Mouse (Mus musculus) midbrain, embryonic 15.5 days (tissue): ENCODE data around the gene Hk3. TPM values are rescaled to one million over a fixed set of nuclear protein-coding genes. Genes with fewer than 3 reads are reported as not detected.

Source experiments
- ATAC-seq: fragments of 200-750 bp; cut with Nextera tagmentation; replicated peaks from 2 replicates; pipeline ENCODE4 v1.8.0; 2017; ENCODE audit warnings: moderate TSS enrichment
- H3K27ac ChIP-seq: fragments of 300-500 bp; sonication (generic); 2 replicates; pipeline ENCODE4 v1.5.1; 2015; ENCODE audit warnings: mild to moderate bottlenecking, inconsistent platforms
- H3K27me3 ChIP-seq: fragments of 300-500 bp; sonication (generic); replicated peaks from 2 replicates; pipeline ENCODE4 v1.6.1; 2015; ENCODE audit warnings: inconsistent platforms
- H3K36me3 ChIP-seq: fragments of 300-500 bp; sonication (generic); replicated peaks from 2 replicates; pipeline ENCODE4 v1.6.1; 2015; ENCODE audit warnings: inconsistent platforms
- H3K4me1 ChIP-seq: fragments of 300-500 bp; sonication (generic); 2 replicates; pipeline ENCODE4 v1.6.1; 2015; ENCODE audit warnings: inconsistent platforms
- H3K4me2 ChIP-seq: fragments of 300-500 bp; sonication (generic); 2 replicates; pipeline ENCODE4 v1.6.1; 2015; ENCODE audit warnings: inconsistent platforms, mild to moderate bottlenecking, moderate library complexity
- H3K4me3 ChIP-seq: fragments of 300-500 bp; sonication (generic); 2 replicates; pipeline ENCODE4 v1.5.1; 2015; ENCODE audit warnings: mild to moderate bottlenecking, inconsistent platforms
- H3K9ac ChIP-seq: fragments of 300-500 bp; sonication (generic); 2 replicates; pipeline ENCODE4 v1.6.1; 2015; ENCODE audit warnings: mild to moderate bottlenecking, inconsistent platforms
- H3K9me3 ChIP-seq: fragments of 300-500 bp; sonication (generic); 2 replicates; pipeline ENCODE4 v1.6.1; 2016; ENCODE audit warnings: inconsistent platforms
- WGBS: fragments of 180-500 bp; shearing (Covaris S2); methylation state at CpG from one replicate; pipeline ENCODE4 v1.1.7; 2015; ENCODE audit warnings: mixed read lengths; 5-methylcytosine and 5-hydroxymethylcytosine counted together
- polyA plus RNA-seq: library from polyadenylated mRNA; unstranded; fragments of >200 nt; fragmentation: Nextera tagmentation; extraction: Ambion mirVana; gene quantifications from 2 replicates; pipeline ENCODE4 v1.2.1, GENCODE M21; 2015

Gene Hk3
- polyA plus RNA-seq, 1 experiment from 2014 or later, result 1.3 TPM

DNA sequence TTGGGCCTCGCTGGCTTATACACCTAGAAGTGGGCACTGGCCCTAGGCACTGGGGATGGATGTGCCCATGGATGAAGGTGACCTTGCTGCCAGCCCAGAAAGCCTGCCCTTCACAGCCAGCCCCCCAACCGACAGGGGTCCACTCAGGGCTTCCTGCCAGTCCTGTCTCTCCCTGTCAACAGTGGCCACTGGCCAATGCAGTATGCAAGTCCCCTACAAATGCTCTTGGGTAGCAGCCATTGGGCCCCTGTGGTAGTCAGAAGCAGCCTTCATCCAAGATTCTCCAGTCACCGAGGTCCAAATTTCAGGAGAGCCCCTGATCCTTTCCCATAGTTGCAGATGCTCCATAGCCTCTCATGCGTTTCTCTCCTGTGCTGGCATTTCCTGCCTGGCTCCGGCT is 52.5 kb downstream of the Hk3 start:
- H3K4me3 ChIP-seq, result no peak overlapping the region
- H3K4me2 ChIP-seq, result no peak overlapping the region
- no peaks in the 10 kb centered on the region for H3K36me3 ChIP-seq
- H3K9me3 ChIP-seq, result no peaks in the 10 kb centered on the region
- peaks cover 49% of the 10 kb centered on the region for H3K4me1 ChIP-seq
- H3K27me3 ChIP-seq, result peaks cover 4% of the 10 kb centered on the region; the same call in 1 of the 2 replicates
- WGBS, result 71% methylated on average over 5 of the region's 5 CpGs
- no peak for ATAC-seq
- H3K27ac ChIP-seq, result 0 out of 2 replicates have a peak overlapping the region, but pooled peaks have one; percentile 30
- H3K9ac ChIP-seq, result no peak overlapping the region

DNA sequence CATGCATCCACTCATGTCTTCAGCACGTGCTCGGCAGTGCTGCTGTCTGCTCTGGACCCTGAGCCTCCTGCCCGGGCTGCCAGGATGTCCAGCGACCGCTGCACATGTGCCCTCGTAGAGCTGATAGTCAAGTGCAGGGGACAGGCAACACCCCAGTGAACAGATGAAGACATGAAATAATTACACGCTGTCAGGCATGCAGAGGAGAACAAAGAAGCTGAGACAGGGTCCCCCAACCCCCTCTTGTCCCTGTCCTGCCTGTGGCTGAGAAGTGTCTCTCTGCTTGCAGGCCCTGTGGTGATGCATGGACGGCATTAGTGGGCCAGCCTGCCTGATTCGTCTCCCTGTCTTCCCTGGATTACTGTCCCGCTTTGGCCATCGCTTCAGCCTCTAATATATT is 53.7 kb downstream of the Hk3 start:
- Histone ChIP-seq H3K27me3 (peaks cover 2% of the 10 kb centered on the region; the same call in 1 of the 2 replicates), H3K4me3 (no peak overlapping the region)
- no peak for ATAC-seq

DNA sequence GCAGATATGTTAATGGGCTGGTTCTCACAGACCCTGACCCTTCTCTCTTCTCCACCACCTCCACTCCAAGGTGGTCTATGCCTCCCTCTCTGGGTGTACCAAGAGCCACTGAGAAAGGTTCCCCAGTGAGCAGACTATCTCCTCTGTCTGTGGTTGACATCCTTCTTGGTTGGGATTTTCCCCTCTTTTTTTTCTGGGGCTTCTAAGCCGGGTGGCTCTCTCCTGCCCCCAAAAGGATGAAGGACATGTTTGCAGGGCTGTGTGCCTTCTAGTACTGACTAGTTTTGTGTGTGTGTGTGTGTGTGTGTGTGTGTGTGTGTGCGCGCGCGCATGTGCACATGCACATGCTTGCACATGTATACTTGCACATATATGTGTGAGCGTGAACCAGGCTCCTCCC is 55.9 kb downstream of the Hk3 start:
- Histone ChIP-seq H3K4me3 (no peak overlapping the region), H3K27me3 (no peaks in the 10 kb centered on the region; the same call in 1 of the 2 replicates), H3K36me3 (no peaks in the 10 kb centered on the region), H3K9ac (no peak overlapping the region), H3K27ac (no peak overlapping the region), H3K4me1 (peaks cover 54% of the 10 kb centered on the region), H3K4me2 (no peak overlapping the region), H3K9me3 (no peaks in the 10 kb centered on the region)
- ATAC-seq, result no peak
- 97% methylated on average over 6 of the region's 6 CpGs for WGBS

More for the DNA sequence above, 53.7 kb downstream of the Hk3 start:
- WGBS, result 29% methylated on average over 11 of the region's 11 CpGs
- Histone ChIP-seq H3K4me1 (peaks cover 55% of the 10 kb centered on the region), H3K27ac (peak overlapping the region; percentile 30; the same call in 1 of the 2 replicates), H3K9ac (no peak overlapping the region), H3K36me3 (no peaks in the 10 kb centered on the region), H3K9me3 (no peaks in the 10 kb centered on the region), H3K4me2 (no peak overlapping the region)

DNA sequence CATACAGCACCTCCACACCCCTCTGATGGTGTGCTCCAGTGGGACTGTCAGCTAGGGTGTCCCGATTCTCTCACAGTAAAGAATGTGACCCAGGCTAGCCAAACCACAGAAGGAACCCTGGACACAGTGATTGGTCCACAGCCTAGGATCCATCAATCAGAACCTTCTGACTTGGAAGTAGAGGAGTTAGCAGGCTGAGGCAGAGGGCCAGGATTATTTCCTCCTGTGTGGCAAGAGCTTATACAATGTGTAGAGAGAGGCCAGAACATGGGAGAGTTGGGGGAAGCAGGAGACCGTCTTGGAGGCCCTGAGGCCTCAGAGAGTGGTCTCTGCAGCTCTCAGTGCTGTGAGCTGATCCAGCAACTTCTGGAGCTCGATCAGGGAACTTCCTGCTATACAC is 60.7 kb downstream of the Hk3 start:
- H3K4me2 ChIP-seq, result no peak overlapping the region
- H3K27me3 ChIP-seq, result 0 out of 2 replicates have a peak, but pooled peaks cover 7% of the 10 kb centered on the region
- ATAC-seq, result no peak
- no peaks in the 10 kb centered on the region for H3K36me3 ChIP-seq
- H3K9ac ChIP-seq, result no peak overlapping the region
- no peak overlapping the region for H3K27ac ChIP-seq
- 86% methylated on average over 3 of the region's 3 CpGs for WGBS
- peaks cover 52% of the 10 kb centered on the region for H3K4me1 ChIP-seq
- no peaks in the 10 kb centered on the region for H3K9me3 ChIP-seq
- no peak overlapping the region for H3K4me3 ChIP-seq

DNA sequence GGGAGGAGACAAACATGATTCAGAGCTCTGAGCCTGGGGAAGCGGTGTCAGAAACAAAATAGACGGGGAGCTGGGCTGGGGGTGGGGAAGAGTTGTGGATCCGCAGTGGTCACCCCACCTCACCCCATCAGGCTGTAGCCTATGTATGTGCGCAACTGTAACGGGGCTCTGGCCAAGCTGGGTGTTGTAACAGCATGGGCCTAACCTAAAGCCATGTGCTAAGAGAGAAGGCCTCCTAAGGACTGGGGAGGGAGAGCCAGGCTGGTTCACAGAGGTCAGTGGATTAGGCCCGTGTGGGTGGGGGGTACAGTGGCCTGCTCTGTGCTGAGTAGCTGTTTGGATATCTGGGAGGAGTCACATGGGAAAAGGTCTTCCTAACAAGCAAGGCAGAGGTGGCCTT is 61.3 kb downstream of the Hk3 start:
- Histone ChIP-seq H3K27ac (peak overlapping the region; percentile 32; the same call in 1 of the 2 replicates), H3K9ac (no peak overlapping the region)

DNA sequence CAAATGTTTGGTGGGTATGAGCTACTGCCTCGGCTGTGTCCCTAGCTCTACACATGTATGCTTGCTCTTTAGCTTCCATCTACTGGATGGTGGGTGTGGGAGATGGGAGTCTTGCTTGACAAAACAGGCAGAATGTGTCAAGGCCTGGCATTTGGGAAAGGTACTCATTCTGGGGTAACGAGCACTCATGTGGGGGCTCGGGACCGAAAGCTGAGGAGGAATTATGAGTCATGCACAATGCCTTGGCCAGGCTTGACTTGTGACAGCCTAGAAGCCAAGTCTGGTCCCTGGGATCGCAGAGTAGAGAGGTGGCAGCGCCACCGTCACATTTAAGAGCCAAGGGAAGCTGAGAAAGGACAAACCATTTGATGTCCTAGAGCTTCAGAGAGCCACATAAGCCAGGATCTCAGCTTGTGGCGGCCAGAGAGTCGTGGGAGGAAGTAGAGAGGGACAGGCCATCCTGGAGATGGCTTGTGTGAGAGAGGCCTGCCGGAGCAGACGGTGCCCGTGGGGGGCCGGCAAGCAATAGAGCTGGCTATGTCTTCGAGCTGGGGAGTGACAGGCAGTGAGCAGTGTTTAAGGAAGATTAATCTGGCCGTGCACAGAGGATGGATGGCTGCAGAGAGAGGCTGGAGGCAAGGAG is 62.0 kb downstream of the Hk3 start:
- Histone ChIP-seq H3K9me3 (no peaks in the 10 kb centered on the region), H3K4me1 (peaks cover 53% of the 10 kb centered on the region), H3K4me3 (no peak overlapping the region), H3K9ac (no peak overlapping the region), H3K4me2 (no peak overlapping the region), H3K27me3 (peaks cover 12% of the 10 kb centered on the region; the same call in 1 of the 2 replicates), H3K36me3 (no peaks in the 10 kb centered on the region), H3K27ac (peak overlapping the region; percentile 32; the same call in 1 of the 2 replicates)
- WGBS, result 41% methylated on average over 15 of the region's 15 CpGs
- ATAC-seq, result no peak

More for the DNA sequence above, 61.3 kb downstream of the Hk3 start:
- Histone ChIP-seq H3K9me3 (no peaks in the 10 kb centered on the region), H3K27me3 (peaks cover 8% of the 10 kb centered on the region; the same call in 1 of the 2 replicates), H3K4me2 (no peak overlapping the region), H3K36me3 (no peaks in the 10 kb centered on the region), H3K4me3 (no peak overlapping the region), H3K4me1 (peaks cover 57% of the 10 kb centered on the region)
- no peak for ATAC-seq
- 57% methylated on average over 6 of the region's 6 CpGs for WGBS

DNA sequence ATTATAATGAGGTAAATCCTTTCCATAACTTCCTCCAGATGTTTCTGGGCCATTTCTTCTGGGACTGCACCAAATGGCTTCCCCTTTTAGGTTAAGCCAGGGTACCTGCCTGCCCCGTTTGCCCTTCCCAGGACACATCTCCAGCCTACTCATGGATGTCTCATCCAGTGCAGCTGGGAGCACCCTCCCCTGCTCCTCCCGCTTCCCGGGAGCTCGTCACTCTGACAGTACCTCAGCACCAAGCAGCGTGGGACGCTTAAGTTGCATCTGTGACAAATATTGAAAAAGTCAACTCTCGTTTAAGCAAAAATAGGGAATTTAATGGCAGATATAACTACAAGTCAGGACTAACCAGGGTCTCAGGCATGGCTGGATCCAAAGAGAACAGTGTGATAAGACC is 63.9 kb downstream of the Hk3 start:
- Histone ChIP-seq H3K4me3 (no peak overlapping the region), H3K27ac (no peak overlapping the region), H3K4me2 (no peak overlapping the region), H3K9ac (no peak overlapping the region), H3K36me3 (no peaks in the 10 kb centered on the region), H3K27me3 (peaks cover 25% of the 10 kb centered on the region), H3K4me1 (peaks cover 48% of the 10 kb centered on the region), H3K9me3 (no peaks in the 10 kb centered on the region)
- 65% methylated on average over 7 of the region's 7 CpGs for WGBS
- no peak for ATAC-seq

Other genes starting within 250 kb of the Hk3 start
- gene Eif4e1b, start 237.4 kb downstream of the Hk3 start, polyA plus RNA-seq, result not detected in 2 replicates
- gene Tspan17, start 232.0 kb downstream of the Hk3 start, polyA plus RNA-seq, result 49.3 and 54.0 TPM in 2 replicates
- gene Unc5a, start 72.0 kb downstream of the Hk3 start, polyA plus RNA-seq, result 15.7 and 16.1 TPM in 2 replicates
- gene Uimc1, start 78.9 kb upstream of the Hk3 start, polyA plus RNA-seq, result 17.7 and 21.5 TPM in 2 replicates
- gene Zfp346, start 83.9 kb upstream of the Hk3 start, polyA plus RNA-seq, result 28.9 and 32.6 TPM in 2 replicates
- not detected in 2 replicates for gene Gm17617, start 112.2 kb upstream of the Hk3 start, polyA plus RNA-seq
- gene Fgfr4, start 131.3 kb upstream of the Hk3 start, polyA plus RNA-seq, result 0.37 and 0.50 TPM in 2 replicates
- 59.1 and 64.3 TPM in 2 replicates for gene Nsd1, start 188.4 kb upstream of the Hk3 start, polyA plus RNA-seq